In the genomic region with DNA sequence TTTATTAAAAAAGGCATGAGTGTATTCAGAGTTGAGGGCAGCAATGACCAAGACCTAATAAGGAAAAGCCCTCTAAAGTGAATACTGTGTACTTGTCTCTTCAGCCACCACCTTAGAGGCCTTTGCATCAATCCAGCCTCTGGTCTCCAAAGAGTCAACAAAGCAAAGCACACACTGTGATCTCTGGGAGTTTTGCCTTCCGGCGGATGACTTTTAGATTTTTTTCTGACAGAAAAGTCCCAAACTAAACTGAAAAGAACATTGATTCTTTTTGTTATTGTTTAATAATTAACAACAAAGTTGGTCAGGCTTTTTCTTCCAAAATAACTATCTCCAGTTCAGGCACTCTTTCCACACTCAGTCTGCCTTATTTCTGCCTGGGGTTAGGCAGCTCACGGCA, we compare ENCODE assay signal across 26 mouse cellular contexts. TPM values are rescaled to one million over a fixed set of nuclear protein-coding genes. Genes with fewer than 3 reads are reported as not detected.
DNase-seq lines count a peak whose midpoint lies in the region; ATAC-seq and TF ChIP-seq lines count a peak whose summit lies in the region.
"Had no signal": no experiment of that assay in that cellular context is flagged by ENCODE, and none has a peak within 500 bp of the region (broad histone marks: within the 10 kb centered on the region; RNA-seq: fewer than 3 reads in every experiment).

No protein-coding gene starts in this region.

- TF ChIP-seq CTCF in liver, postnatal 0 days (IDR thresholded peaks at IDR 0.05; ENCODE audit: low read depth): no peak

- H3K9me3 ChIP-seq in liver, embryonic 11.5 days (ENCODE audit: control insufficient read depth, low read length): no peaks in the 10 kb centered on the region
- no peaks in the 10 kb centered on the region for H3K9me3 ChIP-seq in liver, embryonic 12.5 days (replicated peaks)
- H3K9me3 ChIP-seq in liver, embryonic 15.5 days (replicated peaks): no peaks in the 10 kb centered on the region
- H3K9me3 ChIP-seq in liver, postnatal 0 days (ENCODE audit: low read length): no peaks in the 10 kb centered on the region
- H3K9me3 ChIP-seq: embryonic facial prominence, embryonic 10.5 days; embryonic facial prominence, embryonic 12.5 days; forebrain, embryonic 12.5 days; G1E had no signal

- no peak overlapping the region for H3K4me3 ChIP-seq in liver, embryonic 11.5 days (ENCODE audit: low read depth, low read length)
- no peak overlapping the region for H3K4me3 ChIP-seq in liver, embryonic 12.5 days
- no peak overlapping the region for H3K4me3 ChIP-seq in liver, embryonic 15.5 days (replicated peaks)
- no peak overlapping the region for H3K4me3 ChIP-seq in liver, postnatal 0 days (ENCODE audit: low read depth, low read length)
- H3K4me3 ChIP-seq: embryonic facial prominence, embryonic 10.5 days; embryonic facial prominence, embryonic 12.5 days; forebrain, embryonic 12.5 days had no signal

- H3K36me3 ChIP-seq in liver, embryonic 11.5 days (ENCODE audit: control insufficient read depth, insufficient read depth, low read length): no peaks in the 10 kb centered on the region
- H3K36me3 ChIP-seq in liver, embryonic 12.5 days: no peaks in the 10 kb centered on the region
- H3K36me3 ChIP-seq in liver, embryonic 15.5 days (replicated peaks): no peaks in the 10 kb centered on the region
- H3K36me3 ChIP-seq in liver, postnatal 0 days (replicated peaks; ENCODE audit: insufficient read depth, low read length): no peaks in the 10 kb centered on the region
- H3K36me3 ChIP-seq: embryonic facial prominence, embryonic 10.5 days; embryonic facial prominence, embryonic 12.5 days; forebrain, embryonic 12.5 days; G1E had no signal

- no peak for ATAC-seq in liver, embryonic 11.5 days (replicated peaks; ENCODE audit: low FRiP score)
- ATAC-seq in liver, embryonic 12.5 days: no peak
- 0 out of 2 replicates have a peak, but pooled peaks have one; percentile 50 for ATAC-seq in liver, embryonic 15.5 days (ENCODE audit: insufficient read depth)
- ATAC-seq in liver, postnatal 0 days: peak; percentile 40; the same call in 1 of the 2 replicates
- ATAC-seq: activated CD4-positive, CD25-positive, alpha-beta regulatory T cell, adult 4 months; CD4-positive, CD25-positive, alpha-beta regulatory T cell, adult 4 months; forebrain, embryonic 14.5 days; forebrain, embryonic 16.5 days; Patski had no signal

- peak; percentile 33; the same call in 1 of the 2 replicates for TF ChIP-seq EP300 in liver, postnatal 0 days (IDR thresholded peaks at IDR 0.05; ENCODE audit: low read depth)

- H3K4me1 ChIP-seq in liver, embryonic 11.5 days (replicated peaks; ENCODE audit: control insufficient read depth, insufficient read depth, low read length): no peaks in the 10 kb centered on the region; the same call in 1 of the 2 replicates
- H3K4me1 ChIP-seq in liver, embryonic 12.5 days: peaks cover 35% of the 10 kb centered on the region
- H3K4me1 ChIP-seq in liver, embryonic 15.5 days (replicated peaks): peaks cover 37% of the 10 kb centered on the region
- H3K4me1 ChIP-seq in liver, postnatal 0 days (ENCODE audit: insufficient read depth): peaks cover 53% of the 10 kb centered on the region

- DNase-seq in liver, embryonic 11.5 days (ENCODE audit: low spot score): no peak
- no peak for DNase-seq in liver, postnatal 0 days
- no peak for DNase-seq in cerebellum, postnatal 36 days
- DNase-seq in adrenal gland, adult 18-20 months (ENCODE audit: low spot score in 2 of 2): no peak
- DNase-seq in layer of hippocampus, adult 8-10 months (ENCODE audit: low spot score in 2 of 2): no peak
- DNase-seq in B cell, adult 2 months: no peak
- DNase-seq: adrenal gland, adult 2 months; adrenal gland, postnatal 10 days; adrenal gland, postnatal 25 days; cerebellum, adult 11 months; cerebellum, adult 18-20 months; cerebellum, adult 8-10 months; cerebellum, adult 9-11 months; cerebellum, postnatal 14 days had no signal

- 0 out of 2 replicates have a peak overlapping the region, but pooled peaks have one; percentile 1 for H3K27ac ChIP-seq in liver, embryonic 11.5 days (ENCODE audit: low read depth, low read length)
- 0 out of 2 replicates have a peak overlapping the region, but pooled peaks have one; percentile 51 for H3K27ac ChIP-seq in liver, embryonic 12.5 days
- H3K27ac ChIP-seq in liver, embryonic 15.5 days (replicated peaks): peak overlapping the region; percentile 72
- peak overlapping the region; percentile 91 for H3K27ac ChIP-seq in liver, postnatal 0 days (ENCODE audit: low read depth)
- H3K27ac ChIP-seq: embryonic facial prominence, embryonic 10.5 days; embryonic facial prominence, embryonic 12.5 days; forebrain, embryonic 12.5 days had no signal

- no peaks in the 10 kb centered on the region for H3K27me3 ChIP-seq in liver, embryonic 11.5 days (replicated peaks; ENCODE audit: control insufficient read depth, insufficient read depth, low read length)
- H3K27me3 ChIP-seq in liver, embryonic 12.5 days (replicated peaks): no peaks in the 10 kb centered on the region
- no peaks in the 10 kb centered on the region for H3K27me3 ChIP-seq in liver, embryonic 15.5 days
- no peaks in the 10 kb centered on the region for H3K27me3 ChIP-seq in liver, postnatal 0 days (ENCODE audit: insufficient read depth, low read length)
- H3K27me3 ChIP-seq: CH12.LX; embryonic facial prominence, embryonic 12.5 days; forebrain, embryonic 12.5 days; Patski had no signal

- H3K9ac ChIP-seq in liver, embryonic 11.5 days (ENCODE audit: low read depth, low read length): no peak overlapping the region
- H3K9ac ChIP-seq in liver, embryonic 12.5 days: no peak overlapping the region
- H3K9ac ChIP-seq in liver, embryonic 15.5 days: no peak overlapping the region
- no peak overlapping the region for H3K9ac ChIP-seq in liver, postnatal 0 days (replicated peaks)
- H3K9ac ChIP-seq: embryonic facial prominence, embryonic 12.5 days; forebrain, embryonic 12.5 days had no signal

- 76% methylated on average over 3 of the region's 3 CpGs for WGBS in liver, embryonic 11.5 days
- WGBS in liver, embryonic 12.5 days (ENCODE audit: insufficient replicate concordance): 66% methylated on average over 3 of the region's 3 CpGs
- WGBS in liver, embryonic 15.5 days (ENCODE audit: insufficient replicate concordance): 78% methylated on average over 3 of the region's 3 CpGs
- 58% methylated on average over 3 of the region's 3 CpGs for WGBS in liver, postnatal 0 days (ENCODE audit: insufficient replicate concordance)

- no peak overlapping the region for H3K4me2 ChIP-seq in liver, embryonic 11.5 days
- H3K4me2 ChIP-seq in liver, embryonic 12.5 days: no peak overlapping the region
- H3K4me2 ChIP-seq in liver, embryonic 15.5 days: no peak overlapping the region
- H3K4me2 ChIP-seq in liver, postnatal 0 days (ENCODE audit: low read depth, low read length): 0 out of 2 replicates have a peak overlapping the region, but pooled peaks have one; percentile 10
- H3K4me2 ChIP-seq: embryonic facial prominence, embryonic 12.5 days; forebrain, embryonic 12.5 days had no signal

RNA-seq across cellular contexts. Expression of a gene that starts 36.7 kb away (rescaled TPM):
- 5.4 and 5.6 TPM in 2 replicates for polyA plus RNA-seq in liver, embryonic 11.5 days (2014; fragmentation: Nextera tagmentation; extraction: Ambion mirVana)
- 5.5 and 6.0 TPM in 2 replicates for polyA plus RNA-seq in liver, embryonic 12.5 days (2016; fragmentation: Nextera tagmentation; extraction: Ambion mirVana)
- 11.3 and 14.3 TPM in 2 replicates for polyA plus RNA-seq in liver, embryonic 15.5 days (2015; fragmentation: Nextera tagmentation; extraction: Ambion mirVana)
- polyA plus RNA-seq in liver, postnatal 0 days (2015; fragmentation: Nextera tagmentation; extraction: Ambion mirVana): 17.1 and 21.8 TPM in 2 replicates
- 10 to 100 TPM; 10.2 to 13.4 TPM for total RNA-seq in adrenal gland, adult 18-20 months (2021)
- 10 to 100 TPM in 1 of 4 experiments, 1 to 10 TPM in 3; 1.9 to 10.2 (median 5.2) TPM for total RNA-seq in layer of hippocampus, adult 8-10 months (2022)

Comparison
In these comparisons a context has a peak if more than half of its experiments do, and no peak if none do; other contexts are left out.
1. ATAC-seq: peak in liver, embryonic 15.5 days (single experiment) and liver, postnatal 0 days (single experiment); none in liver, embryonic 11.5 days (single experiment) and liver, embryonic 12.5 days (single experiment).
2. H3K27ac ChIP-seq: peak in every context shown above with its lines; median percentile 91 in liver, postnatal 0 days; 72 in liver, embryonic 15.5 days; 51 in liver, embryonic 12.5 days; 1 in liver, embryonic 11.5 days.